Mouse (Mus musculus) B cell, adult 2 months (primary cell): Measurements from ENCODE around the gene Cux2.
A peak's percentile ranks its signal among the peaks of the same experiment; 100 is the strongest.
"Not testable (repeated sequence)": the region's sequence is repeated elsewhere in the genome, so short reads cannot be mapped to it uniquely, and the experiment has no call there.

Experiments used
- DNase-seq, 2 experiments: peaks; one replicate each; pipeline ENCODE4 v3.0.0; 2022

The Cux2 gene

DNA sequence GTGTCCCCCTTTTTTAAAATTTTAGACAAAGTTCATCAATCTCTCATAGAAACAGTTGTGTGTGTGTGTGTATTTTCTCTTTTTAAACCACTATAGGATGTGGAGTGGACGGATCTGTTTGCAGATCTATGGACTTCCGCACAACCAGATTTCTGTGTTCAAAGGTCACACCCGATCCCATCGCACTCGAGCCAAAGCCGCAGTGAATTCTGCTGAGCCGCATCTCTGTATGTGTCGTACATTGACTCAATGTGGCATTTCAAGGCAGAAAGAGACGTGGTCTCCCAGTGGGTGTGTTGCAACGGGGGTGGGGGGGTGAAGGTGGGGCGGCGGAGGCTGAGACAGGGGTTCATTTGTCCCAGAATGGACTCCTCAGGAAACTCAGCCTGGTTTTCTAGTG lies 191.5 kb downstream of the Cux2 start:
- no peak for DNase-seq

DNA sequence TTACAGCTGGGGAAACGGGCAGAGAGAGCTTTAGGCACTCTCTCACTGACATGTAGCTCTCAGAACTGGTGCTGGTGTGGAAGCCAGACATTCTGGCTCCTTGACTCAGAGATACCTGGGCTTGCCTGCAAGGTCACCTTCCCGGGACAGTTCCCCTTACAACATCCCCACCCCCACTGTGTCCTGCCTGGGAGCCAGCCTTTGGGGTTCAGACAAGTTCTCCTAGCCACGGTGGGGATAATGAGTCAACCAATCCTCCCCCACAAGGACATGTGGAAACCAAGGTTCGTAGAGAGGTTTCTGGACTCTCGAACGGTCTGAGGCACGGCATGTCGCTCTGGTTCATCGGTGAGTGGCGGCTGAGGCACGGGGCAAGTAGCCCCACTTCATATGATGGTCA lies 193.2 kb downstream of the Cux2 start:
- no peak for DNase-seq

DNA sequence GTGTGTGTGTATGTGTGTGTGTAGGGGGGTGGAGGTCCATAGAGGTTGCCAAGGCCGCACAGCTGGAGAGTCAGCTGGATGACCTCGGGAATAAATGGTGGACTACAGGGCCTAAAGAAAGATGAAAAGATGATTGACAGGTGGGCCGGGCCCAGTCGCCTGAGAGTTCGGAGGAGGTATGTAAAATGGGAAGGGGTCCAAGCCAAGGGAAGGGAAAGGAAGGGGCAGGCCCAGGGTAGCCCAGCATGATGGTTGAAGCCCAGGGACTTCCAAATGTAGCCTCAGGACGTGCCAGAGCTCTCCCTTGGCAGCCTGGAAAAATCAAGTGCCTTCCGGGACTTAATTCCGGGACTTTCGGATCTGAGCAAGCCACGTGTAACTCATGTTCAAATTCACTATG lies 195.1 kb downstream of the Cux2 start:
- DNase-seq: no peak

DNA sequence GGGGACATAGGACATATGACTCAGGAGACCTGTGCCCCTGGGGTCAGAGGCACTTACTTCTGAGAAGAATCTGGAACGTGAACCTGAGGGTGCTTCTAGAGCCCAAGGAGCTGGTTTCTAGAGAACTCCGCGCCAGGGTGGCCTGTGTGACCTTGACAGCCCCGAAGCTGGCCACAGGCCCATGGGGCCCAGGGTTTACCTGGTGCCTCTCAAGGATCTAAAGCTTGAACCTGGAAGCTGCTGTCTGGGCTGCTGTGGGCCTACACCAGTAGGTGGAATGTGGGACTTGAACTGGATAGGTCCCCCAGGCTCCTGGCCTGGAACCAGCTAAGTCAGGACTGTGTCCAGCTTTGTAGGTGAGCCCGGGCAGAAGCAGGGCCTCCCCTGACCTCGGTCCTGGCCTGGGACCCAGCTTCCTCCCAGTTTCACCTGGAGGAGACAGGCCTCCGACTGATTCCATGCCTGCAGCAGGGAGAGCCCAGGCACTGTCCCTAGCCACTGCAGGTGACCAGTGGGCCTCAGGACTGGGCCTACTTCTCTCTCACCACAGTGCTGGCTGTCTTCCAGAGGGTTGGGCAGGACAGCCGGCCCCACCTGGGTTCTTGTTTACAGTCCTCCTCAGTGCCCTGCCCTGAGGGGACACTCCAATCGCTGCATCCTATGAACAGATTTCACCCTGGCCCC lies 196.4 kb downstream of the Cux2 start:
- DNase-seq: no peak

DNA sequence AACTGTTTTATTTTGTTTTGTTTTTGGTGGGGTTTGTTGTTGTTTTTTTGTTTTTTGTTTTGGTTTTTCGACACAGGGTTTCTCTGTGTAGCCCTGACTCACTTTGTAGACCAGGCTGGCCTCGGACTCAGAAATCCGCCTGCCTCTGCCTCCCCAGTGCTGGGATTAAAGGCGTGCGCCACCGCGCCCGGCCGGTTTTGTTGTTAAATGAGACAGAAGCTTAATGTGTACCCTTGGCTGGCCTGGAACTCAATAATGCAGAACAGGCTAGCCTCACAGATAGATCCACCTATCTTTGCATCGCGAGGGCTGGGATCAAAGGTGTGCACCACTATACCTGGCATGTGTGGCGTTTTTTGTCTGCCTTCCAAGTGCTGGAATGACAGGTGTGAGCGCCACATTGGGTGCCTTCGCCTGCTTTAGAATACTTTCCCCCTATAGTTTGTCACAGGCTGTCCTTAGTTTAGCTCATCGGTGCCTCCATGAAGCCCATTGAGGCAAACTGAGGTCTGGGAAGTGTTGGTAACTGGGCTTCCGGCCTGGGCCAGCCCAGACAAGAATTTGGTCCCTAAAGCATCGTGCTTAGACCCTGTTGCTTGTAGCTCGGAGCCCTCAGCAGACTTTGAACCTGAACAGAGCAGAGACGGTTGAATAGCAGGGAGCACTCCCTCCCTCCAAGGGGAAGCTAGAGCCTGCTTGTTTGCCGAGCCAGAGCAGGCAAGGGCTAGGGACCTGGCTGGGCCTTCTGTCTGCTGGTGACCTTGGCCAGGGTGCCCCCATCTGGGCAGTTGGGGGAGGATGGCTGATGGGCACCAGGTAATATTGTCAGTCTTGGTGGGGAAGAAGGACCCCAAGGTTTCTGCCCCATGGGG lies 200.2 kb downstream of the Cux2 start:
- peak; percentile 38 to 42 for DNase-seq

DNA sequence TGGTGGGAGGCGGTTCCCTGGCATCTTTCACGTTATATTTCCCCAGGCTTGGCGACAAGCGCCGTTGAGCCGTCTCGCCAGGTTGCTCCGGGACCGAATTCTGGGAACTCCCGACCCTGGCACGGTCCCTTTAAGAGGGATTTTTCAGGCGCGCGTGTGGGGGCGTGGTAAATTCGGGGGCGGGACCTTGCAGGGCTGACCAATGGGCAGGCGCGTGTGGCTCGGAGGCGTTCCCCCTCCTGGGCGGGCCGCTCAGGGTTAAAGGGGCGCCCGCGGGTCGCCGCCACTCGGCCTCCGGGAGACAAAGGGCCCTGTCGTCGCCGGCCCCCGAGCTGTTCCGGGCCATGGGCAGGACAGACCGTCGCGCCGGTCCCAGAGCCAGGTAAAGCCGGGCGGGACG lies 201.2 kb downstream of the Cux2 start, which contains the start of gene Pheta1:
TSS of gene Pheta1 (plus strand) at position 242 of the 400 bp plus-strand sequence.
- DNase-seq: peak; percentile 91

DNA sequence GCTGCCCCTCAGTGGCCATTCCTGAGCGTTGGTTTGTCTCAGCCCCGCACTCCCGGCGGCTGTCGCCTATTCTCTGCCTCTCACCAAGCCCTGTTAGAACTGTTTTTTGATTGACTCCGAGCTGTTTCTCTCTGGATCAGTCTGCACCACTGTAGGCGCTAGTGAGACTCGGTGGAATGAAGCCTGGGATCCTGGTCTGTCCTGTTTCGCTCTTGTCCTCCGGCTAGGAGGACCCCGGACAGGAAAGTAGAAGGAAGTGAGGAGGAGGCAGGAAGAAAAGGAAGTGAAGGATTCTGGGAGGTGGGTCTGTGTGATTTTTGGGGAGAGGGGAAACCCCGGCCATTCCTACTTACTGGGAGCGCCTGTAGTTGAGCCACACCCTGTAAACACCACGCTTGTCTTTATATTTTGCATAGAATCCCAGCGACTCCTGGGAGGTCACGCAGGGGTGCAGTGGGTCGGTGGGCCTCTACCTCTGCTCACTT lies 201.8 kb downstream of the Cux2 start:
- peak in 1 of 2 experiments; percentile 39 for DNase-seq

DNA sequence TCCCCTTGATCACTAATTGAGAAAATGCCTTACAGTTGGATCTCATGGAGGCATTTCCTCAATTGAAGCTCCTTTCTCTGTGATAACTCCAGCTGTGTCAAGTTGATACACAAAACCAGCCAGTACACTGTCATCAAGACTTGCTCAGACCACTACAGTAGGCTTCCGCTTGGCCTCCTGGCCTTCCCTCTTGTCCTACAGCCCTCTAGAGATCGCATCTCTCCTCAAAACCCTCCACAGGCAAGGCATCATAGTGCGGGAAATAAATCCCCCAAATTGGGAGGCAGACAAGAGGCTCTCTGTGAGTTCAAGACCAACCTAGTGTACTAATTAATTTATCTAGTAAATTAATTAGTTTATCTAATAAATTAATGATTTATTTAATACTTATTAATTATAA lies 202.6 kb downstream of the Cux2 start:
- DNase-seq: not testable (repeated sequence)

DNA sequence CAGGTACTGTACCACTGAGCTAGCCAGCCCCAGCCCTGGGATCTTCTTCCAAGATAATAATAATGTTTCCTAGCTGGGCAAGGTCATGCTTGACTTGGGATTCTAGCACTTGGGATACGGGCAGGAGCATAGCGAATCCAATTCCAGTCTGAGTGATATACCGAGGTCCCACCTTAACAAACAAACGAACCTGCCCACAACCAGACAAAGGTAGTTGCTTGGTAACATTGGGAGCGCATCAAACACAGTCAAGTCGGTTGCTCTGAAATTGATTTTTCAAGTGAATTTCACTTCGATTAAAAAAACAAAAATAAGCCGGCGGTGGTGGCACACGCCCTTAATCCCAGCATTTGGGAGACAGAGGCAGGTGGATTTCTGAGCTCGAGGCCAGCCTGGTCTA lies 203.6 kb downstream of the Cux2 start:
- no peak for DNase-seq

DNA sequence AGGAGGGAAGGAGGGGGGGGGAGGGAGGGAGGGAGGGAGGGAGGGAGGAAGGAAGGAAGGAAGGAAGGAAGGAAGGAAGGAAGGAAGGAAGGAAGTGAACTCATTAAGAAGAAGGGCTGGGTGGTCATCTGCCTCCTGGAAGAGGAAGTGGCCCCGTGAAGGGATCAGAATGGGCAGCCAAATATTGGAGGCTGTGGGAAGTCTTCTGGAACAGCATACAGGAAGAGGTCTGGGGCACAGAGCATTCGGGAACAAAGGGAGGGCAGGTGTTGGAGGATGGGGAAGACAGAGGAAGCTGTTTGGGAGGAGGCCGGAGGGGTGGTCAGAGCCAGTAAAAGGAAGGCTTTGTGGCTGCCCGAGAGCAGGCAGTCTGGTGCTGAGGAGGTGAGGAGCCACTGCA lies 204.5 kb downstream of the Cux2 start:
- no peak for DNase-seq

DNA sequence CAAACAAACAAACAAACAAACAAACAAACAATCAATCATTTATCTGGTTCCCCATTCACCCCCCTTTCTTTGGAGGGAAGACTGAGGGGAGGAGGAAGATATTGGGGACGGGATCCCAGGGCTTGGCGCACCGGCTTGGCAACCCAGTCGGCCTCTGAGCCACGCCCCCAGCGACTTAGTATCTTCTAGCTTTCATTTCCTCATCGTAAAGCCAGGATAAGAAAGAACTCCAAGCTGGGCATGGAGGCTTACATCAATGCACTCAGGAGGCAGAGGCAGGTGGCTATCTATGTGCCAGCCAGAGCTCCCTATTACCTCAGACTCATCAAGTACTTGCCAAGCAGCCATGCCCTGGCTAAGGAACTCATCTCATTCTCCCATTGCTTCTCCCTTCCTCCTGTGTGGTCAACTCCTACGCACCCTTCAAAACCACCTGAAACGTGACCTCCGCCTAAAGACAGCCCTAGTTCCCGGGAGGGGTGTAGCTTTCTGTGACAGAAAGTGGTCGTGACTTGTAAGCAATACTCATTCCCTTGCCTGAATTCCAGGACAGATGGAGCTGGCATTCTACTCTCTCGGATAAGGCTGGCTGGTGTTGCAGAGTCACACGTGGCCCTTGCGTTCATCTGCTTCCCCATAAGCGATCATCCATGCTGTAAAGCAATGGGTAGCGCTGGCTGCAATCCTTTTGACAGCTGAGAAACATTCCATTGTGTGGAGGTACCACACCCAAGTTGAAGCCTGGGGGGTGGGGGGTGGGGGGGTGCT lies 206.6 kb downstream of the Cux2 start:
- no peak for DNase-seq

DNA sequence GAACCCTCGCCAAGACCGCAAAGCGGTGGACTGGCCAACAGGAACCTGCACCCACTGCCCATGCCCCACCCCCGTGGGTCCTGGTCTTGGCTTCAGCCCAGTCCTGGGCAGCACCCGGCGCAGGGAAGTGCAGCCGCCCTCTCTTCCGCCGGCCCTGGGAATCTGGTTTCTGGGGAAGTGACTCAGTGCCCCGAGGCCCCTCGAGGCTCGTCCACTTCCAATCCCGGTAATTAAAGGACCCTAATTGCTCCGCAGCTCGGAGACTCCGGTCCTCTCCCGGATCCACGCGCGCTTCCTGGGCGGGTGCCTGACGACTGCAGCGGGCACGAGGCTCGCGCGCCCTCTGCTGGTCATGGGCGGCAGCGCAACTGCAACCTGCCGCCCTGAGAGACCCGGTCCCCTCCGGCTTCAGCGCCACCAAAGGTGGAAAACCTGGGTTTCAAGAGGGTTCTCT lies 207.2 kb downstream of the Cux2 start:
- DNase-seq: peak; percentile 88 to 90

DNA sequence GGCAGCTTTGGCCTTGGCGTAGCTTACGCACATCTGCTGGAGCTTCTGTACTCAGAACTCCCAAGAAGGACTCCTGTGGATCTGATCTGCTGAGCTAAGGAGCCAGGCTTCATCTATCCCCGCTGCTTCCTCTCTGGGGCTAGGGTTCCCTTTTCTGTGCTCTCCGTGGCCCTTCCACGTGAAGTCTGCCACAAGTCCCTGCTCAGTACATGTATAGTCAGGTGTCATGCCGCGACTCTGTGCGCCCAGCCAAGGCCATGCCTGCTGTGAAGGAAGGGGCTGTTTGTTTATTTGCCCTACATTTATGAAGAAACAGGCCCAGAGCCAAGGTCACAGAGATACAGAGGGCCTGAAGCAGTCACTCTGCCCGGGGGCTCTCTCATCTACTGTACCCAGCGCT lies 207.9 kb downstream of the Cux2 start:
- DNase-seq: peak; percentile 41 to 42

DNA sequence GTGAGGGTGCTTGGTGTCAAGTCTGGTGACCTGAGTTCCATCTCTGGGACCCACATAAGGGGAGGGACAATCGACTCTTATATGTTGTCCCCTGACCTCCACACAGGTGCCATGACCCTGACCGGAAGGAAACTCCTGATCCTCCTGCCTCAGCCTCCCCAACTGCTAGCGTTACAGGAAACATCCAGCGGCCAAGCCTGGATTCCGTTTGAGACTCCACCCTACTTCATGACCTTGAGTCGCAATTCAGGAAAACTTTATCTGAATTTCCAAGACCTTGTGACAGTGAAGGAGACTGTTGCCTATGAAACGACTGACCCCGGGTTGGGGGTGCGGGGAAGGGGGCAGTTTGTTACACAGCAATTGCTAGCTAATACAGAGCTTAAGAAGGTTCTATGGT lies 208.4 kb downstream of the Cux2 start:
- no peak for DNase-seq

DNA sequence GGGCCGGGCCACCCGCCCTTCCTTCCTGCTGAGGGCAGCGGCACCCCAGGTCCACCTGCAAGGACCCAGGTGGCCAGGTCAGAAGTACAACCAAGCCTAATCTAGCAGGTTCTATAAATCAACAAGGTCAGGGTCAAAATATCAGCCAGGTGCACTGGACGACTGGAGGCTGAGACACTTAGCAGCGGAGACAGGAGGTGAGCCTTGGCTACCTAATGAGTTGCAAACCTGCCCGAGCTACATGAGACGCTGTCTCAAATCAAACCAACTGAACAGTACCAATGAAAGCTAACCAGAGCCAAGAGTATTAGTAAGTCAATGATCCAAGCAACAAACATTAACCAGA lies 210.8 kb downstream of the Cux2 start:
- no peak for DNase-seq

DNA sequence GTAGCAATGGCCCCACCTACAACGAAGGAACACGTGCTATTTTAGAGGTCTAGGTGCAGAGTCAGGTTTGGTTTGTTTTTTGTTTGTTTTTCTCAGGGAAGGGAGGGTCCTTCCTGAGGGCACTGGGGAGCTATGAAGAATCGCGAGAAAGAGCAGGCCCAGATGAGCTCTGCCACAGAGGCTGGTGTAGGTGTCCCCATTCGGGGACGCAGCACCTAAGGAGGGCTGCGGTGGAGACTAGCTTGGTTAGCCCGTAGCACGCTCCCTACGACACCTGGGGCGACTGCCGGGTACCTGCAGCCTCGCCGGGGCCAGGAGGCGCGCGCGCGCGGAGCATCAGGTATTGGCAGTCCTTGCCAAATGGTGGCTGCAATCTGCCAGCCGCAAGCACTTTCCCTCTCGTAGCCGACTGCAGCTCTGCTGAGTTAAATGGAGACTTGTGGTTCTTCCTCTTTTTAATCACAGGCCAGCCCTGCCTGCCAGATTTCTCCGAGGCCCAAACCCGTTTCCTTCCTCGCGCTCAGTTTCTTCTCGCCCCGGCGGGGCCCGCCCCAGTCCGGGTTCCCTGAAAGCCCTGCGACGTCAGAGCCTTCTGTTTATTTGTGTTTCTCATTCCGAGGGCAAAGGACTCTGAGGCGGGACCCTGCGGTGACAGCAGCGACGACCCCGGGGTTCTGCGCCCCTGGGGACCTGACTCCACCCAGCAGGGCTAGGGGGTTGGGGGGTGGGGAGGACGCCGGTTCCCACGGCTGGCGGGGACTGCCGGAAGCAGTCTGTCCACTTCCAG lies 211.4 kb downstream of the Cux2 start:
- DNase-seq: peak; percentile 86 to 89

DNA sequence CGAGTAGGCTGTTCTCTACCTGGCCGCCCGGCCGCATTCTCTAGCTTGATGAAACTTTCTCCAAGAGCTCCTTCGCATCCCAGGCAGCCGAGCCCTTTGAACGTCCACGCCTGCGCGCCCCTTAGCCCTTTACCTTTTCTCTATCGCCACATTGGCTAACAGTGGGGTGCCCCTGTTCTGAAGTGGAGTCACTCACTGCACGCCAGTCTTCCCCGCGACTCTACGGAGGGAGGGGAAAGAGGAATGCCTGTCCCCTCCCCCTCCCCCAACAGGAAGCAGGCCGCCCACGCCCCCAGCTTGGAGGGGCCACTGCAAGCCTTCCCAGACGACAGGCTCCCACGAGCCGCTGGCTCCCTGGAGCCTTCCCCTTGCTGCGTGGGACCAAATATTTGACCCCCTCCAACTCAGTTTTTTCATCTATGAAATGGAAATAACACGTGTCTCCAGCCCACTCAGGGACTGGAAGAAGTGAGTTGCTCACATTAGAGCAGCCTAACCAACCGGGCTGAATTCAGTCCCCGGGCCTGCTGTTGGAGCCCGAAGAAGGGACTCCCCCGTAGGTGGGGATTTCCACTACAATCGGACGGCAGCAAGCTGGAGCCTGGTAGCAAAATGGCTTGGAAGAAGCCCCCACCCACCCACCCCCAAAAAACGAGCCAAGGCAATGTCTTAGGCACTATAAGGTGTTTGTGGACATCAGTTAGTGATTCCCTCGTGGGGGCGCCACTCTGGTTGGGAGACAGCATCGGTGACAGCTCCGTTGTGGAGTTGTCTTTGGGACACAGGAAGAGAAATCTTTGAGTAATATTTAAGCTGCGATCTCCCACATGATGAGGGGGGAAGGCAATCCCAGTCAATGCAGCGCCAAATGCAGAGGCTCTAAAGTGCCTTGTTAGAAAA lies 212.2 kb downstream of the Cux2 start, which contains the start of gene Sh2b3:
TSS of gene Sh2b3 (minus strand) at position 206 of the 900 bp plus-strand sequence.
- peak; percentile 58 to 59 for DNase-seq

DNA sequence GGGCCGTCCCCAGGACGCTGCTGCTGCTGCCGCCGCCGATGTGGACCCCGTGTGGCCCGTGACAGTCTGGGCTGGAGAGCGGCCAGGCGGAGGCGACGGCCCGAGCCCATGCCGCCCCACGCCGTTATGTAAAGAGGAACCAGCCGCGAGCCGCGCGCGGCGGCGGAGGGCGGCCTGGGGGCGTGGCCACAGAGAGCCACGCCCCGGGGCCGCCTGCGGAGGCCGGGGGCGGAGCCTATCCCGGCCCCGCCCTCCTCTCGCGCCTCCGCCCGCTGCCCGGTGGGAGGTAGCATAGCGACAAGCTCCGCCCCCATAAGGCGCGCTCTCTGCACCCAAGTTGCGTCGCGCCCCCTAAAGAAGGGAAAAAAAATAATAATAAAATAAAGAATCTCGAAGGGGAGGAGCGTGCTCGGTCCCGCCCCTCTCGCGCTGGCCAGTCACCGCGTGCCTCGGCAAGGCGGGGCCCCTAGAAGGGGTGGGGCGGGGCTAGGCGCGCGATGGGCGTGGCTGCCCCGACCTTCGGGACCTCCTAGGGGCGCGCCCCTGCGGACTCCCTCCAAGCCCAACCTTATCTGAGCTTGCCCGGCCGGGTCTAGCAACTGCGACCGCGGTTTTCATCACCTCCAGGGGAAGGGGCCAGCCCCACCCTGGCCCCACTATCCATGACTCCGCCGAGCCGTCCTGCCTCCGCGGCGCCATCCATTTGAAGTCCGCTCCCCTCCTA lies 213.0 kb downstream of the Cux2 start:
- DNase-seq: peak; percentile 98

DNA sequence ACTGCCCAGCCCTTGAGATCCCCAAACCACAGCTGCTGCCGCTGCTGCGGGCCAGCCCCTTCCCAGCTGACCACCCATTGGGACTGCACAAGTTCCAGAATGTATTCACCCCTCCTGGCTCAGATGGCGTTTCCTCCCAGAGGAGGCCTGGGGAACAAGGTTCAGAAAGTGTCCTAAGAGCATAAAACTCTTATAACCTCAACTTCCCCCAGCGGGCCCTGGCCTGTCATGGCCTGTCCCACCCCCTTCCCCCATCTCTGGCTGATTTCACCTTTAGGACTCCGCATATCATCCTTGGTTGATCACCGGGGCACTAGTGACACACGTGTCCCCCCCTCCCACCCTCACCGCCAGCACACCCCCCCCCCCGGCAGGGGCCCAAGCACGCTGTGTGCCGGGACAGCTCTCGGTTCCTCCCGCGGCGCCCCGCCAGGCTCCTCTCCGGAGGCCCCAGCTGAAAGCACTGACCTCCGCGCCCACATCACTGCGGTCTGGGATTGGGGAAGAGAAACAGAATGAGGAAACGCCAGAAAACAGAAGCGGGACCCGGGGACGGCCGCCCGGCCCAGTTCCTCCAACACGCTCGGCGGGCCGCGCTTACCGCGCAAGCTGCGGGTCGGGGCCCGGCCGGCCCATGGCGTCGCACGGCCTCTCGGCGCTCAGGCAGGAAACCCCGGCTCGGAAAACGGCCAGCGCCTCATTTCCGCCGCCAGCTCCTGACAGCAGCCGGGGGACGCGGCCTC lies 213.8 kb downstream of the Cux2 start:
- DNase-seq: peak; percentile 92 to 93
